Mouse (Mus musculus) spleen, adult 2 months (tissue): ENCODE measurements around the gene Clk3. TPM values are rescaled to one million over a fixed set of nuclear protein-coding genes. Genes with fewer than 3 reads are reported as not detected.

Experiments used
- DNase-seq, 2 experiments: peaks; one replicate each; pipeline versions ENCODE4 v3.0.0 to v3.0.0-alpha.2; 2012 to 2021; ENCODE audit warnings: low spot score in 2 of 2, low read depth in 1 of 2
- H3K27ac ChIP-seq: fragments of 200-500 bp; 2 replicates; pipeline ENCODE4 v1.5.1; 2012; ENCODE audit warnings: low read length, inconsistent platforms; ENCODE audit not compliant: insufficient read depth
- H3K27me3 ChIP-seq: fragments of 200-500 bp; 2 replicates; pipeline ENCODE4 v1.6.1; 2012; ENCODE audit warnings: mild to moderate bottlenecking, moderate library complexity, low read length, inconsistent platforms; ENCODE audit not compliant: control insufficient read depth, insufficient read depth
- H3K36me3 ChIP-seq: fragments of 200-500 bp; 2 replicates; pipeline ENCODE4 v1.6.1; 2012; ENCODE audit warnings: mild to moderate bottlenecking, low read length, inconsistent platforms; ENCODE audit not compliant: control insufficient read depth, insufficient read depth
- H3K4me1 ChIP-seq: fragments of 200-500 bp; 2 replicates; pipeline ENCODE4 v1.6.1; 2011; ENCODE audit warnings: inconsistent platforms; ENCODE audit not compliant: control insufficient read depth, insufficient read depth, insufficient read length
- H3K4me3 ChIP-seq: fragments of 200-500 bp; 2 replicates; pipeline ENCODE4 v1.5.1; 2011; ENCODE audit warnings: mild to moderate bottlenecking, inconsistent platforms; ENCODE audit not compliant: insufficient read depth, insufficient read length; ENCODE audit errors: extremely low read depth
- CTCF ChIP-seq: fragments of 200-500 bp; IDR thresholded peaks from 2 replicates; pipeline ENCODE4 v1.5.1; 2011; ENCODE audit warnings: mild to moderate bottlenecking, inconsistent platforms; ENCODE audit not compliant: insufficient read depth, insufficient read length, insufficient replicate concordance; ENCODE audit errors: extremely low read depth
- POLR2A ChIP-seq: fragments of 200-500 bp; IDR thresholded peaks from 2 replicates; pipeline ENCODE4 v1.6.1; 2011; ENCODE audit warnings: low read depth, low read length, inconsistent platforms
- WGBS: fragments of 180-500 bp; shearing (Covaris S2); methylation state at CpG from one replicate; pipeline ENCODE4 v1.1.7; 2018; 5-methylcytosine and 5-hydroxymethylcytosine counted together
- polyA plus RNA-seq: library from polyadenylated mRNA; depleted of rRNA; stranded (reverse); fragments of >200 nt; gene quantifications from 2 replicates; pipeline ENCODE4 v1.2.3, GENCODE M21; 2012

Clk3 gene
- polyA plus RNA-seq, 1 experiment = 99.1 TPM

DNA sequence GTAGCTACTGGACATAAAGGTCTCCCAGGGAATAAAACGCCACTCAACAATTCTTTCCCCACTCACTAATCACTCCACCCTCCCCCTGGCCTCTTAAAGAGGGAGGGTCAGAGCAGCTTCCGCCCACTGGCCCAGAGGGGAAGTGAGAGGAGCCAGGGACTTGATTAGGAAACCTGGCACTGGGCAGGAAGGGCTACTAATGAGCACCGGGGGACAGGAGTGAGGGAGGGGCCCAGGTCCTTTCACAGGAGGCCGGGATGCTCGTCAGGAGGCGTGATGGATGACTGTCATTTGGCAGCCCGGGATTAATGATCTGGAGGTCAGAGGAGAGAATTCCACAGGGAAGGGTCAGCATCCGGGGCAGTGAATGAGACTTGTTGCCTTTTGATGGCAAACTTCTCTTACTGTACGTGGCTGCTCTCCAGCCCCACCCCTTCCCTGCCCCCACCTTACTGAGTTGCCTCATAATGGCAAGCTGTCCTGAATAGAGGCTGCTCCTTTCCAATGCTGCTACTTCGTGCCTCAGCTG is 33.1 kb upstream of the Clk3 start:
- WGBS = 78% methylated on average over 10 of the region's 10 CpGs
- TF ChIP-seq CTCF = no peak
- TF ChIP-seq POLR2A = no peak
- Histone ChIP-seq H3K36me3 (peaks cover 41% of the 10 kb centered on the region), H3K4me3 (no peak overlapping the region), H3K27me3 (no peaks in the 10 kb centered on the region), H3K27ac (no peak overlapping the region), H3K4me1 (peaks cover 5% of the 10 kb centered on the region; the same call in 1 of the 2 replicates)
- DNase-seq = no peak

DNA sequence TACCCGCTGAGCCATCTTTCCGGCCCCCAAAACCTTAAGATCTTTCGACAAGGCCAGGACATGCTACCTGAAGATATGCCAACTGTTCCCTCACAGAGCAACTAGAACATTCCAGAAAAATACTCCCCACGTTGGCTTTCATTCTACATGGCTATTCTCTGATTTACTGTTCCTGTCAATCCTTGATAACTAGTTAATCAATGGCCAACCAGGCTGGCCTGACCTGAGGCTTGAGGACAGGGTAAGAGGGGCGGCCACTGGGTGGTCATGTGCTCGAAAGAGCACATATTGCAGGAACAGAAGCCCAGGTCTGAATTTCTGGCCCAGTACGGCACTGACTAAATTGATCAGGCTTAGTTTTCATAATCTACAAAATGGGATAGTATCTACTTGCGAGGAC is 31.8 kb upstream of the Clk3 start:
- 93% methylated on average over 8 of the region's 8 CpGs for whole genome bisulfite sequencing
- DNase-seq = no peak
- H3K36me3 ChIP-seq = peaks cover 45% of the 10 kb centered on the region
- H3K4me1 ChIP-seq = peaks cover 5% of the 10 kb centered on the region; the same call in 1 of the 2 replicates
- H3K27me3 ChIP-seq = no peaks in the 10 kb centered on the region
- no peak overlapping the region for H3K4me3 ChIP-seq
- TF ChIP-seq POLR2A (no peak), CTCF (no peak)
- no peak overlapping the region for H3K27ac ChIP-seq

DNA sequence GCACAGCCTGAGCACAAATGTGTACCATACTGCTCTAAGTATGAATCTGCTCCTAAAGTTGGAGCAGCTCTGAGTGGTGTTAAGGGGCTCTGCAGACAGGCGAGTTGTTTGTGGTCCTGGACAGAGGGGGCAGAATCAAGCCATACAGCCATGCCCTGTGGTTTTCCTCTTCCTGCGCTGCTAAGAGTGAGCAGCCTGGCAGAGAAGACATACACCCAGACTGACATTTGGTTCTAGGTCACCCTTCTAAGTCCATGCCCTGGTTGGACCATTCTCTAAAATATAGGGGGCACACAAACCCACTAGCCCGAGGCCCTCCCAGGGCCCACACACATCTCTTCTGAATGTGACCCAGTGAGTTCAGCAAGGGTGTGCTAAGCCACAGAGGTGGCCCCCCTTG is 24.1 kb upstream of the Clk3 start:
- peaks cover 9% of the 10 kb centered on the region; the same call in 1 of the 2 replicates for H3K4me1 ChIP-seq
- no peaks in the 10 kb centered on the region for H3K27me3 ChIP-seq
- TF ChIP-seq POLR2A = no peak
- TF ChIP-seq CTCF = no peak
- 15% methylated on average over 3 of the region's 3 CpGs for WGBS
- H3K27ac ChIP-seq = peak overlapping the region; percentile 11; the same call in 1 of the 2 replicates
- no peak overlapping the region for H3K4me3 ChIP-seq
- peaks cover 20% of the 10 kb centered on the region for H3K36me3 ChIP-seq
- DNase-seq = peak in 1 of 2 experiments; percentile 24

DNA sequence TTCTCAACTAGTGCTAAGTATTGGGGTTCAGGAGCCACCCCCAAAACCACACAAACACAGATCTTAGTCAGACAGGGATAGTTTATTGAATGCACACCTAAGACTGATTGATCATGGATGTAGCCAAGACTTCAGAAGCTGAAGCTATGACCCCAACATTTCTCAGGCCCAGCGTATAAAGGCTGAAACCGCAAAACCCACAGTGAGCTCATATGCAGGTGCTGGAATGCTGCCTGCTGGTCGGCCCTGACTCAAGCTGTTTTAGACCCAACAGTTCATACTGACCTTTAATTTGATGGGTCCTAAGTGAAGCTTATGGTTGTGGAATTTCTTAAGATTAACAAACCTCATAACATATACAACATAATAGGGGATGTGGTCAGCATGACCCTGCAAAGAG is 17.0 kb upstream of the Clk3 start:
- no peak overlapping the region for H3K27ac ChIP-seq
- no peak for DNase-seq
- no peaks in the 10 kb centered on the region for H3K36me3 ChIP-seq
- 83% methylated on average over 3 of the region's 3 CpGs for WGBS
- no peaks in the 10 kb centered on the region for H3K4me1 ChIP-seq
- TF ChIP-seq POLR2A = no peak
- TF ChIP-seq CTCF = no peak
- H3K4me3 ChIP-seq = no peak overlapping the region
- H3K27me3 ChIP-seq = no peaks in the 10 kb centered on the region

DNA sequence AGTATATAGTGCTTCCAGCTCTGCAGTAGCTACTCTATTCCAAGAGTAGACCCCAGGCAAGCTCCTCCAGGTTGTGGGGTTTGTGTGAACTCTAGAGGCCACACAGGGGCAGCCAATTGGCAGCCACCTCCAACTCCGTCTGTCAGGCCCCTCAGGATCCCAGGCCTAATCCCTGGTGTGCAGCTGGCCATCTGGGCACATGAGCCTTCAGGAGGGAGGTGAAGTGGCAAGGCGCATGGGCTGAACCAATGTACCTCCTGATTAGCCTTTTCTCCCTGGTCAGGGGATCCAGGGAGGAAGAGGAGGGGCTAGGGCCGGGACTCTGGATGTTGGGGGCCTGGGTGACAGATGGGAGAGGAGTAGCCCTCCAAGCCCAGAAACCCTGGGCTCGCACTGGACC is 10.1 kb upstream of the Clk3 start:
- no peak for DNase-seq
- no peaks in the 10 kb centered on the region for H3K4me1 ChIP-seq
- TF ChIP-seq POLR2A = no peak
- no peak for TF ChIP-seq CTCF
- H3K27me3 ChIP-seq = no peaks in the 10 kb centered on the region
- H3K36me3 ChIP-seq = no peaks in the 10 kb centered on the region
- no peak overlapping the region for H3K27ac ChIP-seq
- 86% methylated on average over 4 of the region's 4 CpGs for WGBS
- H3K4me3 ChIP-seq = no peak overlapping the region

DNA sequence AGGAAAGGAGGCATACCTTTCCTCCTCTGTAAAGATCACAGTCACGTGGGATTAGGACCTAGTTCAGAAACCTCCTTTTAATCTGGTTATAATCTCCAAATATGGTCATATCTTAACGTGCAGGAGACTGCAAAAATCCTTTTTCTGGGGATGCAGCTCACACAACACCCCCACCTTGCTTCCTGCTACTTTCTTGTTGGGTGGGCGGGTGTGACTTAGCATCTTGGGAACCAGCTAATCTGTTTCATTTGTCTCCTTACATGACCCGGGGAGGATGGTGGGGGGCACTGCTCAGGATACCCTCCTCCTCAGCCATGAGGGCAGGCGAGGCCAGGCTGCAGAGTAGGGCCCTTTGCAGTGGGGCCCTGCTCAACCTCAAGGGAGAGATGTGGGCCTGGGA is 9.4 kb upstream of the Clk3 start:
- no peaks in the 10 kb centered on the region for H3K27me3 ChIP-seq
- H3K4me3 ChIP-seq = no peak overlapping the region
- TF ChIP-seq CTCF (no peak), POLR2A (no peak)
- peaks cover 3% of the 10 kb centered on the region; the same call in 1 of the 2 replicates for H3K4me1 ChIP-seq
- DNase-seq = no peak
- WGBS = 63% methylated on average over 5 of the region's 5 CpGs
- H3K36me3 ChIP-seq = no peaks in the 10 kb centered on the region
- H3K27ac ChIP-seq = no peak overlapping the region

DNA sequence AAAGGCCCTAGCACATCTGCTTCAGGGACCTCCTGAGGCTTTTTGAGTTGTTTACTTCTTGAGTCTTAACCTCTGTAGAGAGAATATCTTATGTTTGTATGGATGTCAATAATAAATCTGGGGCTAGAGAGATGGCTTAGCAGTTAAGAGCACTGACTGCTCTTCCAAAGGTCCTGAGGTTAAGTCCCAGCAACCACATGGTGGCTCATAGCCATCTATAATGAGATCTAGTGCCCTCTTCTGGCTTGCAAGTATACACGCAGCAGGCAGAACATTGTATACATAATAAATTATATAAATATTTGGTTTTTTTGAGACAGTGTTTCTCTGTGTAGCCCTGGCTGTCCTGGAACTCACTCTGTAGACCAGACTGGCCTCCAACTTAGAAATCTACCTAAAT is 8.5 kb upstream of the Clk3 start:
- Histone ChIP-seq H3K4me3 (no peak overlapping the region), H3K4me1 (peaks cover 3% of the 10 kb centered on the region), H3K27ac (no peak overlapping the region), H3K27me3 (no peaks in the 10 kb centered on the region), H3K36me3 (no peaks in the 10 kb centered on the region)
- no peak for DNase-seq
- 3% methylated on average over 1 of the region's 1 CpGs for WGBS
- TF ChIP-seq CTCF = no peak
- TF ChIP-seq POLR2A = no peak
